Mouse (Mus musculus) monocyte, adult 59 days (primary cell): Measurements from ENCODE around the gene Cep250. TPM values are rescaled to one million over a fixed set of nuclear protein-coding genes. Genes with fewer than 3 reads are reported as not detected.

Experiments used
- total RNA-seq, 2 experiments: library from RNA; stranded (reverse); gene quantifications; one replicate each; pipeline ENCODE4 v1.2.4; 2023

Gene Cep250
- total RNA-seq, result 10 to 100 TPM; 52.9 to 56.1 TPM

DNA sequence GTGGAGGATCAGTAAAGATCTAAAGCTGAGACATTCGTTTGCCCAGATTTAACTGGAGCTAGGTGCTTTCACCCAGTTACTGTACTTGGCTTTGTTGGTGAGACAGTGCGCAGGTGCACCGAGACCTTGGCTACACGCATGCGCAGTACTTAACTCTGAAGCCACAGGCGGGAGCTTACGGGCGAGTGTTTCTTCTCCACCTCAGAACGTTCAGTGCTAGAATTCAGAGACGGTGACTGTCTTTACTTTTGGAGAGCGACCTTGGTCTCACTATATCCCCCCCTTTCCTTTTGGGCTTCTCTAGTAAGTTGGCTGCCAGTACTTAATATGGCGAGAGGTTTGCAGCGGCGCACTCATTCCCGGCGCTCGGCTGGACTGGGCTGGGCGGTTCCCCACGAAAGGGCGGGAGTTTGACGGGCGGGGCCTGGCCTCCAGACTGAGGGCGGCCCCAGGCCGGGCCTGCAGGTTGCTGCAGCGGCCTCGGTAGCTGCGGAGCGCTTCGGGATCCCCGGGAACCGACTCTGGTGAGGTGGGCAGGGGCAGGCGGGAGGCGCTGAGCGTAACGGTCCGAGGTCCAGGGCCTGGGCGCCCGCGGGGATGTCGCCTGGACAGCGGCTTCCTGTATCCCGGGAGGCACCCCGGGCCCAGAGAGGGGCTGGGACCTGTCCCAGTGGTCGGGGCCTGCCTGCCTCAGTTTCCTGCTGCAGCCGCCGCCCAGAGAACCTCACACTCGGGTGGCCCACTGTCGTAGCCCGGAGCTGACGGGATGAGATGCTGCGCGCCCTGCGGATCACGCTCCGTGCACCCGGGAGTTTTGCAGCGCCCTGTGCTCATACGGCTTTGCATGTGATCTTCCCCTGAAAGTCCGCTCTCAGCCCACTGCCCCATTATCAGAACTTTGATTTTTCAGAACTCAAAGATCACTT, at the start of gene Cep250:
Gene Cep250, plus strand, starts transcription at position 325 of the 926 bp plus-strand sequence.

DNA sequence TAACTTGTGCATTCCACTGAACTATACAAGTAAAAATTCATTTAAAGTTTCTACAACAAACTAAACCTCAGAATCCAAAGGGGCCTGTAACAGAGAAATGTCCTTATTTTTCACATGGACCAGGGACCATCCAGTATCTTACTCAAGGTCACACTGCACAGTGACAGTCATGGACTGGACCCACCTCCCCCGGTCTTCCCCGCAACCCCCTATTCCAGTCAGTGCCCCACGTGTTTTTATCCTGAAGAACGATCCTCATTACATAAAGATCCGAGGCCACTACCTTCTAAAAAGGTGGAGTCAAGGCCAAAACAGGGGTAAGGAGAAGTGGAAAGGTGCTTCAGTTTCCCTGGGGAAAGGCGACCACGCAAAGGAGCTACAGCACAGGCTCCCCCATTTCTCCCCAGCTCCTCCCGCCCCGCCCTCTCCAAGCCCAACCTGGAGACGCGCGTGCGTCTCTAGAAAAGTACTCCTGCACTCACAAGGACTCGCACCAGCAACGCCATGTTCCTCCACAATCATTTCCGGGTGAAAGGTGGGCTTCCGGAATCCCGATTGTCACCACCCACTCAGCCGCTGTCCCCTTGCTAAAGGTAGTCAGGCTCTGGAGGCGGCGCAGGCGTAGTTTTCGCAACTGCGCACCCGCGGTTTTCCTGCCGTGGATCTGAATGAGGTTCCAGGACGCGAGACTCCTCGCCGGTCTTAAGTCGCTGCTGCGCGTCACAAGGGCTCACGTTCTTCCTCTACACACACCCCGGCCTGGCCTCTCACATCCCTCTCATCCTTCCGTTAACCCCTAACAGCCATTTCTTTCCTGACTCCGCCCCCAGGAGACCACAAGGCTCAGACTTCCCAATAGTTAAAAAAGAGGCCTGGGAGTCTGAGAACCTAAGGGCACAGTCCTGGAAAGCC, 26.5 kb upstream of the Cep250 start, which contains the start of gene Uqcc1:
Gene Uqcc1, minus strand, starts transcription at position 780 of the 912 bp plus-strand sequence.

DNA sequence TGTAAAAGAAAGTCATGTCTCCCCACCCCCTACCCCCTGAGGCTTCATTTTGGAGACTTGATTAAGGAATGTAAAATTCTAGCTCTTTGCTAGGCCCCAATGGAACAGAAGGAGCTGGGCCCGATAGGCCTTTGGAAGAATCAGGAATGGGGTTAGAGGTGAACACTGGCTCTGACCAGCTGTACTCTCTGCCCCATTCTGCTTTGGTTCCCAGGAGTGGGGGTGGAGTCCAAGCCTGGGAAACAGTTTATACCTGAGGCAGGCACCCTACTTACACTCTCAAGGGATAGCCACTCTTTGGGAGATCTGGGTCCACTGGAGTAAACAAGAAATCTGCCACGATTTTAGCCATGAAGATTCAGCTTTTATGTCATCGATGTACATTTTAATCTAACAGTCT, 15.6 kb upstream of the Cep250 start, which contains the start of gene Gm15557:
Gene Gm15557, plus strand, starts transcription at position 48 of the 400 bp plus-strand sequence.

DNA sequence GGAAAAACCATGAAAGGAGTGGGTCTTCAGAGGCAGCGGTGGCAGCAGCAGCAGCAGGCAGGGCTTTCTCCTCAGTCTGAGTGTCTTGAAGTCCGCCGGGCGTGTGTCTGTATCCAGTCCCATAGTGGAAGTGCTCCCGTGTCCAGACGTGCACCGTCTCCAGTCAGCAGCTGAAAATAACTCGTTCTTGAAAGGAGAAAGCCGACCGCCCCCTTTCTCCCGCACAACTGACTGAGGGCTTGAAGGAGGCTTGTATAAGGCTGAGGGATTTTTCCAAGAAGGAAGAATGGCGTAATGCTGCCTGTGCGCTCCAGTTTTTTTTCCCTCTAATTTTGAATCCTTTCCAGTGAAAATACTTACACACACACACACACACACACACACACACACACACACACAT, 11.1 kb upstream of the Cep250 start, which contains the start of gene Gdf5:
Gene Gdf5, minus strand, starts transcription at position 244 of the 400 bp plus-strand sequence.

DNA sequence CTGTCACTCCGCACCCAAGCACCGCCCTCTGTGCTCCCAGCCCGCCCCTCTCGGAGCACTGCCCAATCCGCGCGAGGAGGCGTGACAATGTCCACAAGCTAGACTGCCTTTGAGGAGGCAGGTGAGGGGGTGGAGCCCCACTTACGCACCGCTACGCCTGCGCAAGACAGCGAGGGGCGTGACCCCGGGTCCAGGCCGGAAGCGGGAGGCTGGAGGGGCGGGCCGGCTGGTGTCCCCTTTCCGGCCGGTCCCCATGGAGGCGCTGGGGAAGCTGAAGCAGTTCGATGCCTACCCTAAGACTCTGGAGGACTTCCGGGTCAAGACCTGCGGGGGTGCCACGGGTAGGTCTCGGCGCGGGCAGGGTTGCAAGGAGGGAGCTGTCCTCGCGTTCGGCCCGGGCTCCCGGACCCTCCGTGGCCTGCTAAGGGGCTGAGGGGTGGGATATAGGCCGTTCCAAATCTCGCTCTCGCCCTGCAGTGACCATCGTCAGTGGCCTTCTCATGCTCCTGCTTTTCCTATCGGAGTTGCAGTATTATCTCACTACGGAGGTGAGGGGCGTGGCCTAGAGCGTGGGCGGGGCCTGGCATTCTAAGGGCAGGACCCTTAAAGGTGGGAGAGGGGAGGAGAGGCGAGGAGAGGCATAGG, 51.8 kb downstream of the Cep250 start, which contains the start of the genes 6430550D23Rik and Ergic3:
Gene 6430550D23Rik, minus strand, starts transcription at position 90 of the 645 bp plus-strand sequence.
Gene Ergic3, plus strand, starts transcription at position 158 of the 645 bp plus-strand sequence.

Other genes starting within 250 kb of the Cep250 start
- gene Edem2, start 227.0 kb upstream of the Cep250 start, total RNA-seq, result 10 to 100 TPM; 46.1 to 49.8 TPM
- gene Gm17581, start 220.6 kb upstream of the Cep250 start, total RNA-seq, result not detected
- 1 to 10 TPM; 2.0 to 2.3 TPM for gene Procr, start 205.3 kb upstream of the Cep250 start, total RNA-seq
- not detected for gene Mmp24, start 181.1 kb upstream of the Cep250 start, total RNA-seq
- gene BC029722, start 137.0 kb upstream of the Cep250 start, total RNA-seq, result 10 to 100 TPM; 16.6 to 19.8 TPM
- 100 to 1,000 TPM; 105 to 131 TPM for gene Eif6, start 129.5 kb upstream of the Cep250 start, total RNA-seq
- not detected for gene Fam83c, start 121.6 kb upstream of the Cep250 start, total RNA-seq
- 10 to 100 TPM; 19.4 to 29.6 TPM for gene Uqcc1, start 26.1 kb upstream of the Cep250 start, total RNA-seq
- gene Gm15557, start 15.7 kb upstream of the Cep250 start, total RNA-seq, result not detected
- not detected for gene Gdf5, start 11.1 kb upstream of the Cep250 start, total RNA-seq
- gene 6430550D23Rik, start 51.5 kb downstream of the Cep250 start, total RNA-seq, result 1 to 10 TPM in 1 of 2 experiments, under 1 TPM in 1; 0.49 to 3.8 TPM
- gene Ergic3, start 51.6 kb downstream of the Cep250 start, total RNA-seq, result 100 to 1,000 TPM; 100 to 112 TPM
- gene Fer1l4, start 96.5 kb downstream of the Cep250 start, total RNA-seq, result not detected
- gene Spag4, start 108.7 kb downstream of the Cep250 start, total RNA-seq, result 1 to 10 TPM in 1 of 2 experiments, under 1 TPM in 1; 0.55 to 1.2 TPM
- gene Cpne1, start 155.5 kb downstream of the Cep250 start, total RNA-seq, result 10 to 100 TPM; 63.3 to 70.1 TPM
- 10 to 100 TPM; 23.0 to 27.6 TPM for gene Rbm12, start 155.5 kb downstream of the Cep250 start, total RNA-seq
- 10 to 100 TPM; 15.0 to 27.7 TPM for gene Gm28036, start 170.6 kb downstream of the Cep250 start, total RNA-seq
- gene Romo1, start 187.6 kb downstream of the Cep250 start, total RNA-seq, result 10 to 100 TPM; 46.2 to 68.7 TPM
- gene Nfs1, start 187.7 kb downstream of the Cep250 start, total RNA-seq, result 10 to 100 TPM; 26.0 to 29.9 TPM
- gene Rbm39, start 223.8 kb downstream of the Cep250 start, total RNA-seq, result 1,000 to 10,000 TPM; 1,343 to 1,424 TPM
- 10 to 100 TPM; 33.1 to 51.1 TPM for gene Phf20, start 240.0 kb downstream of the Cep250 start, total RNA-seq